ENCODE assay signal across 32 mouse cellular contexts in the genomic region with DNA sequence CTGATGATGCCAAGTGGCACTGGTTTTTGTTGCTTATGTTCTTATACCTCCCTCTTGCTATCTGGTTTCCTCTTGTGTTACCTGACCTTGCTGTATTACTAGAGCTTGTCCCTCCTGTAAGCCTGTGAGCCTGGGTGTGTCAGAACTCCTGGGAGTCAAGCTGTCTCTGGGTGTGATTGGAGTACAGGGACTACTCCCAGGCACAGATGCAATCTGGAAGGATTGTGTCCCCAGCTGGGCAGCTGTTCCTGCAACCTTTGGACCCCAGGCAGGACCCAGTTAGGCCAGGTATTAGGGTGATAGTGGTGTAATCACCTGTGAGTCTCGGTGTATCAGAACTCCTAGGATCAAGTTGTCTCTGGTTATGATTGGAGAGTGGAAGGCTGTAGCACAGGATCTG.
"Had no signal": no experiment of that assay in that cellular context is flagged by ENCODE, and none has a peak within 500 bp of the region (broad histone marks: within the 10 kb centered on the region; RNA-seq: fewer than 3 reads in every experiment).

No protein-coding gene starts in this region.

- H3K4me1 ChIP-seq: limb, embryonic 10.5 days; limb, embryonic 12.5 days; limb, embryonic 13.5 days; limb, embryonic 15.5 days; liver, embryonic 12.5 days; liver, embryonic 13.5 days; liver, embryonic 15.5 days; lung, embryonic 15.5 days; megakaryocyte, embryonic 14.5 days; midbrain, embryonic 10.5 days; midbrain, embryonic 12.5 days; midbrain, embryonic 13.5 days; midbrain, embryonic 15.5 days; neural tube, embryonic 12.5 days had no signal

- H3K4me2 ChIP-seq: limb, embryonic 12.5 days; limb, embryonic 13.5 days; limb, embryonic 15.5 days; liver, embryonic 11.5 days; liver, embryonic 12.5 days; liver, embryonic 13.5 days; liver, embryonic 15.5 days; lung, embryonic 14.5 days; lung, embryonic 15.5 days; midbrain, embryonic 11.5 days; midbrain, embryonic 12.5 days; midbrain, embryonic 13.5 days; midbrain, embryonic 15.5 days; neural tube, embryonic 12.5 days had no signal

- DNase-seq: left cerebral cortex, postnatal 4 days; liver; liver, embryonic 13.5 days; liver, postnatal 0 days; lung, adult 18-20 months; lung, adult 2 months; lung, embryonic 14.5 days; lung, postnatal 10 days; lung, postnatal 14 days; lung, postnatal 36 days; lung, postnatal 4 days; midbrain, embryonic 14.5 days had no signal

- ATAC-seq: liver, embryonic 12.5 days; liver, postnatal 0 days; lung, postnatal 0 days; midbrain, embryonic 13.5 days; midbrain, embryonic 15.5 days; midbrain, embryonic 16.5 days had no signal

- H3K4me3 ChIP-seq: limb, embryonic 10.5 days; limb, embryonic 12.5 days; limb, embryonic 13.5 days; limb, embryonic 15.5 days; liver, embryonic 12.5 days; liver, embryonic 13.5 days; liver, embryonic 15.5 days; lung, embryonic 15.5 days; megakaryocyte, embryonic 14.5 days; midbrain, embryonic 10.5 days; midbrain, embryonic 12.5 days; midbrain, embryonic 13.5 days; midbrain, embryonic 15.5 days; myocyte; neural tube, embryonic 12.5 days had no signal

- H3K27ac ChIP-seq: limb, embryonic 10.5 days; limb, embryonic 12.5 days; limb, embryonic 13.5 days; limb, embryonic 15.5 days; liver, embryonic 12.5 days; liver, embryonic 13.5 days; liver, embryonic 14.5 days; liver, embryonic 15.5 days; lung, embryonic 15.5 days; macrophage; midbrain, embryonic 10.5 days; midbrain, embryonic 12.5 days; midbrain, embryonic 13.5 days; midbrain, embryonic 15.5 days; neural tube, embryonic 12.5 days had no signal

- H3K27me3 ChIP-seq: limb, embryonic 12.5 days; limb, embryonic 13.5 days; limb, embryonic 15.5 days; liver, embryonic 12.5 days; liver, embryonic 13.5 days; liver, embryonic 15.5 days; lung, embryonic 15.5 days; megakaryocyte, embryonic 14.5 days; midbrain, embryonic 12.5 days; midbrain, embryonic 13.5 days; midbrain, embryonic 15.5 days; neural tube, embryonic 12.5 days had no signal

- H3K9me3 ChIP-seq: limb, embryonic 10.5 days; limb, embryonic 12.5 days; limb, embryonic 13.5 days; limb, embryonic 15.5 days; liver, embryonic 12.5 days; liver, embryonic 13.5 days; liver, embryonic 15.5 days; lung, embryonic 15.5 days; megakaryocyte, embryonic 14.5 days; midbrain, embryonic 10.5 days; midbrain, embryonic 12.5 days; midbrain, embryonic 13.5 days; midbrain, embryonic 15.5 days; neural tube, embryonic 12.5 days had no signal

- H3K9ac ChIP-seq: limb, embryonic 12.5 days; limb, embryonic 13.5 days; limb, embryonic 15.5 days; liver, embryonic 12.5 days; liver, embryonic 13.5 days; liver, embryonic 14.5 days; liver, embryonic 15.5 days; liver, postnatal 0 days; lung, embryonic 14.5 days; lung, embryonic 15.5 days; midbrain, embryonic 12.5 days; midbrain, embryonic 13.5 days; midbrain, embryonic 15.5 days; neural tube, embryonic 12.5 days had no signal

- H3K36me3 ChIP-seq: limb, embryonic 10.5 days; limb, embryonic 12.5 days; limb, embryonic 13.5 days; limb, embryonic 15.5 days; liver, embryonic 12.5 days; liver, embryonic 13.5 days; liver, embryonic 15.5 days; lung, embryonic 15.5 days; midbrain, embryonic 10.5 days; midbrain, embryonic 12.5 days; midbrain, embryonic 13.5 days; midbrain, embryonic 15.5 days; neural tube, embryonic 12.5 days had no signal
